Mouse (Mus musculus) CH12.LX (cell line): ENCODE data around the gene Fam13c. TPM values are rescaled to one million over a fixed set of nuclear protein-coding genes. Genes with fewer than 3 reads are reported as not detected.

ENCODE experiments used
- DNase-seq: peaks from one replicate; pipeline ENCODE4 v3.0.0-alpha.2; 2013; ENCODE audit errors: extremely low read depth
- H3K27ac ChIP-seq: 2 replicates; pipeline ENCODE4 v1.5.1; 2012; ENCODE audit warnings: low read depth, mild to moderate bottlenecking, control low read depth, moderate library complexity; ENCODE audit not compliant: insufficient read depth
- H3K27me3 ChIP-seq: replicated peaks from 2 replicates; pipeline ENCODE3; 2012; ENCODE audit warnings: inconsistent platforms
- H3K36me3 ChIP-seq, 2 experiments: replicated peaks in 1 of 2; 2 replicates each; pipeline versions ENCODE3 to v1.6.1; 2012; ENCODE audit warnings: inconsistent platforms in 1 of 2, low read length in 1 of 2, mild to moderate bottlenecking in 1 of 2, mixed read lengths in 1 of 2, moderate library complexity in 1 of 2; ENCODE audit not compliant: control insufficient read depth in 1 of 2, insufficient read depth in 1 of 2
- H3K4me1 ChIP-seq, 2 experiments: 2 replicates each; pipeline ENCODE4 v1.6.1; 2012; ENCODE audit warnings: inconsistent platforms in 1 of 2, moderate library complexity in 1 of 2; ENCODE audit not compliant: insufficient read depth in 2 of 2, control insufficient read depth in 1 of 2
- H3K4me2 ChIP-seq: 2 replicates; pipeline ENCODE4 v1.6.1; 2012; ENCODE audit warnings: low read depth, mild to moderate bottlenecking, control low read depth; ENCODE audit not compliant: poor library complexity, insufficient read depth, severe bottlenecking
- H3K4me3 ChIP-seq, 3 experiments: fragments of 150-350 bp in 1 of 3; sonication (generic) in 1 of 3; replicated peaks in 1 of 3; 2 replicates each; pipeline versions ENCODE3 to v1.5.1; 2011 to 2012; ENCODE audit warnings: low read depth in 2 of 3, low read length in 2 of 3, mild to moderate bottlenecking in 2 of 3, moderate library complexity in 2 of 3, control low read depth in 1 of 3, improper control_type of control experiment in 1 of 3, inconsistent platforms in 1 of 3, mixed read lengths in 1 of 3; ENCODE audit not compliant: poor library complexity in 1 of 3
- H3K79me2 ChIP-seq: replicated peaks from 2 replicates; pipeline ENCODE4 v1.6.1; 2012; ENCODE audit warnings: mild to moderate bottlenecking, moderate library complexity; ENCODE audit not compliant: control insufficient read depth, poor library complexity, insufficient read depth, severe bottlenecking; ENCODE audit errors: extremely low read depth
- H3K9ac ChIP-seq: 2 replicates; pipeline ENCODE4 v1.6.1; 2012; ENCODE audit warnings: low read depth, mild to moderate bottlenecking, control low read depth, moderate library complexity; ENCODE audit not compliant: insufficient read depth
- H3K9me3 ChIP-seq: replicated peaks from 2 replicates; pipeline ENCODE3; 2012; ENCODE audit warnings: low read length, inconsistent platforms, mixed read lengths
- CHD1 ChIP-seq: IDR thresholded peaks from 2 replicates; pipeline ENCODE4 v1.6.1; 2012; ENCODE audit warnings: low read depth, low read length, improper control_type of control experiment, inconsistent platforms
- CHD2 ChIP-seq: IDR thresholded peaks from 2 replicates; pipeline ENCODE4 v1.6.1; 2011; ENCODE audit warnings: low read length, improper control_type of control experiment
- CTCF ChIP-seq, 2 experiments: IDR thresholded peaks in 1 of 2; conservative IDR thresholded peaks in 1 of 2; 2 replicates each; pipeline ENCODE4 v1.5.1; 2011 to 2012; ENCODE audit warnings: low read depth in 2 of 2, low read length in 2 of 2, improper control_type of control experiment in 1 of 2, inconsistent platforms in 1 of 2, mild to moderate bottlenecking in 1 of 2, moderate library complexity in 1 of 2
- ELF1 ChIP-seq: IDR thresholded peaks from 2 replicates; pipeline ENCODE4 v1.6.1; 2014; ENCODE audit warnings: low read depth, mild to moderate bottlenecking, inconsistent platforms, low read length, improper control_type of control experiment
- EP300 ChIP-seq: IDR thresholded peaks from 2 replicates; pipeline ENCODE4 v1.6.1; 2011; ENCODE audit warnings: low read length, improper control_type of control experiment
- ETS1 ChIP-seq: conservative IDR thresholded peaks from 2 replicates; pipeline ENCODE4 v1.6.1; 2012; ENCODE audit warnings: low read depth, mild to moderate bottlenecking, inconsistent platforms, low read length, improper control_type of control experiment, moderate library complexity
- GABPA ChIP-seq: IDR thresholded peaks from 2 replicates; pipeline ENCODE4 v1.6.1; 2012; ENCODE audit warnings: low read depth, low read length, improper control_type of control experiment, inconsistent platforms; ENCODE audit not compliant: insufficient replicate concordance
- HCFC1 ChIP-seq: IDR thresholded peaks from 2 replicates; pipeline ENCODE4 v1.6.1; 2012; ENCODE audit warnings: low read depth, mild to moderate bottlenecking, inconsistent platforms, low read length, improper control_type of control experiment
- IRF4 ChIP-seq: IDR thresholded peaks from 2 replicates; pipeline ENCODE4 v1.6.1; 2014; ENCODE audit warnings: low read depth, mild to moderate bottlenecking, inconsistent platforms, low read length, improper control_type of control experiment
- KAT2A ChIP-seq: IDR thresholded peaks from 2 replicates; pipeline ENCODE4 v1.6.1; 2012; ENCODE audit warnings: low read length, improper control_type of control experiment, inconsistent platforms; ENCODE audit not compliant: insufficient replicate concordance
- MAFK ChIP-seq: IDR thresholded peaks from 2 replicates; pipeline ENCODE4 v1.6.1; 2011; ENCODE audit warnings: low read length, improper control_type of control experiment; ENCODE audit not compliant: insufficient replicate concordance
- MAX ChIP-seq: IDR thresholded peaks from 2 replicates; pipeline ENCODE4 v1.6.1; 2011; ENCODE audit warnings: low read length, improper control_type of control experiment
- MAZ ChIP-seq: IDR thresholded peaks from 2 replicates; pipeline ENCODE4 v1.6.1; 2012; ENCODE audit warnings: low read depth, mild to moderate bottlenecking, inconsistent platforms, low read length, improper control_type of control experiment, moderate library complexity
- MEF2A ChIP-seq: IDR thresholded peaks from 2 replicates; pipeline ENCODE4 v1.6.1; 2014; ENCODE audit warnings: low read depth, mild to moderate bottlenecking, inconsistent platforms, low read length, improper control_type of control experiment, borderline replicate concordance
- NRF1 ChIP-seq: IDR thresholded peaks from 2 replicates; pipeline ENCODE4 v1.6.1; 2014; ENCODE audit warnings: low read depth, mild to moderate bottlenecking, inconsistent platforms, low read length, improper control_type of control experiment, moderate library complexity
- PAX5 ChIP-seq: IDR thresholded peaks from 2 replicates; pipeline ENCODE4 v1.6.1; 2012; ENCODE audit warnings: low read length, inconsistent platforms, mixed read lengths
- POLR2A ChIP-seq: IDR thresholded peaks from 2 replicates; pipeline ENCODE4 v1.6.1; 2011; ENCODE audit warnings: low read depth, mild to moderate bottlenecking, improper control_type of control experiment, low read length
- POLR2AphosphoS2 ChIP-seq: IDR thresholded peaks from 2 replicates; pipeline ENCODE4 v1.6.1; 2011; ENCODE audit warnings: low read depth, low read length, improper control_type of control experiment
- RCOR1 ChIP-seq: conservative IDR thresholded peaks from 2 replicates; pipeline ENCODE4 v1.6.1; 2012; ENCODE audit warnings: low read depth, mild to moderate bottlenecking, inconsistent platforms, low read length, improper control_type of control experiment
- SMC3 ChIP-seq: IDR thresholded peaks from 2 replicates; pipeline ENCODE4 v1.6.1; 2011; ENCODE audit warnings: low read depth, low read length, improper control_type of control experiment
- ZC3H11A ChIP-seq: IDR thresholded peaks from 2 replicates; pipeline ENCODE4 v1.6.1; 2012; ENCODE audit warnings: low read depth, mild to moderate bottlenecking, inconsistent platforms, low read length, improper control_type of control experiment
- ZKSCAN1 ChIP-seq: IDR thresholded peaks from 2 replicates; pipeline ENCODE4 v1.6.1; 2012; ENCODE audit warnings: low read depth, inconsistent platforms, low read length, improper control_type of control experiment, borderline replicate concordance
- ZMIZ1 ChIP-seq: IDR thresholded peaks from 2 replicates; pipeline ENCODE4 v1.6.1; 2012; ENCODE audit warnings: low read depth, mild to moderate bottlenecking, inconsistent platforms, low read length, improper control_type of control experiment
- ZNF384 ChIP-seq: IDR thresholded peaks from 2 replicates; pipeline ENCODE4 v1.6.1; 2012; ENCODE audit warnings: low read depth, low read length, improper control_type of control experiment, inconsistent platforms
- dilution Hi-C: fragments of 300-500 bp; cut with MboI; formaldehyde crosslinking; loops from 2 replicates; pipeline ENCODE4 v1.14.3; 2020; ENCODE audit warnings: low sequenced_read_pairs; ENCODE audit not compliant: extremely low pct_unique_long_range_greater_than_20kb, extremely low pct_ligation_motif_present
- in situ Hi-C: fragments of 300-500 bp; cut with MboI; formaldehyde crosslinking; loops from 3 replicates; pipeline ENCODE4 v1.14.3; 2019; ENCODE audit warnings: low sequenced_read_pairs, low pct_ligation_motif_present, low pct_unique_long_range_greater_than_20kb, mixed read lengths
- polyA plus RNA-seq: library from polyadenylated mRNA; unstranded; fragments of >175 nt; gene quantifications from 2 replicates; pipeline ENCODE4 v1.2.1, GENCODE M21; 2012; ENCODE audit warnings: low read depth; ENCODE audit not compliant: insufficient read length
- total RNA-seq, 2 experiments: library from RNA; depleted of rRNA; stranded (reverse); fragments of 300-350 nt in 1 of 2; fragments of >200 nt in 1 of 2; gene quantifications; 2 replicates each; pipeline ENCODE4 v1.2.3; 2012 to 2014

Fam13c gene
- total and polyA plus RNA-seq, 3 experiments, result not detected

DNA sequence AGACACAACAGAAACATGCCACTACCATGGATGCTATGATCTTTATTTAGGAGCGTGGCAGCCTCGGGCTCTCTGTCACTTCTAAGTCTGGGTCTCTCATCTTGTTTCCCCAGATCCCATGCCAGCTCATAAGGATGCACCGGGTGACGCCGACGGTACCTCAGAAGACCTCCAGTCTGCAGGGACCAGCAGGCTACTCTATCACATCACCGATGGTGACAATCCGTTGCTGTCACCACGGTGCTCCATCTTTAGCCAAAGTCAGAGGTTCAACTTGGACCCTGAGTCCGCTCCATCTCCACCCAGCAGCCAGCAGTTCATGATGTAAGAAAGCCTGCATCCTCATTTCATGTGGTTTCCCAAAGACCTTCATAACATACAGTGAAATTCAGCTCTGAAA is 94.3 kb downstream of the Fam13c start:
- Histone ChIP-seq H3K27me3 (no peaks in the 10 kb centered on the region), H3K9me3 (peaks cover 74% of the 10 kb centered on the region), H3K4me1 (no peaks in the 10 kb centered on the region), H3K36me3 (no peaks in the 10 kb centered on the region), H3K27ac (no peak overlapping the region), H3K79me2 (no peaks in the 10 kb centered on the region), H3K9ac (no peak overlapping the region), H3K4me2 (no peak overlapping the region), H3K4me3 (no peak overlapping the region)
- no peak for TF ChIP-seq RCOR1
- TF ChIP-seq PAX5, result no peak
- TF ChIP-seq ETS1, result no peak
- no peak for TF ChIP-seq CHD1
- no peak for TF ChIP-seq IRF4
- TF ChIP-seq KAT2A, result no peak
- no peak for TF ChIP-seq ZKSCAN1
- TF ChIP-seq POLR2A, result no peak
- TF ChIP-seq NRF1, result no peak
- TF ChIP-seq MAX, result no peak
- in situ Hi-C loops (no loop called here), dilution Hi-C loops (no loop called here)
- DNase-seq, result no peak

- in situ Hi-C loops, result no loop called here
- Histone ChIP-seq H3K9ac (no peak overlapping the region), H3K79me2 (no peaks in the 10 kb centered on the region), H3K9me3 (peaks cover 75% of the 10 kb centered on the region), H3K27me3 (no peaks in the 10 kb centered on the region), H3K4me3 (no peak overlapping the region), H3K4me2 (no peak overlapping the region), H3K4me1 (no peaks in the 10 kb centered on the region), H3K36me3 (no peaks in the 10 kb centered on the region), H3K27ac (no peak overlapping the region)
- no peak for DNase-seq
- dilution Hi-C loops, result no loop called here
- TF ChIP-seq SMC3 (no peak), POLR2A (no peak), MAZ (no peak), GABPA (no peak), ZNF384 (no peak), ELF1 (no peak), PAX5 (no peak), MEF2A (no peak), HCFC1 (no peak), ZC3H11A (no peak), IRF4 (no peak), POLR2AphosphoS2 (no peak), MAFK (no peak), ZMIZ1 (no peak), ETS1 (no peak), CTCF (conservative IDR thresholded peaks at IDR 0.05 in 1 of 2, IDR thresholded peaks at IDR 0.05 in 1 of 2; ENCODE audit: low read depth in 2 of 2, low read length in 2 of 2) (no peak), CHD2 (no peak), EP300 (no peak)
Observed at GRCm38 (mm10) chr10:70535401-70535800, 95.1 kb downstream of the Fam13c start.
